Mouse (Mus musculus): ENCODE measurements around the gene Fbxw4. TPM values are rescaled to one million over a fixed set of nuclear protein-coding genes. Genes with fewer than 3 reads are reported as not detected.
A peak's percentile ranks its signal among the peaks of the same experiment; 100 is the strongest.
"Not testable (repeated sequence)": the region's sequence is repeated elsewhere in the genome, so short reads cannot be mapped to it uniquely, and the experiment has no call there.

The Fbxw4 gene
- polyA plus RNA-seq, 1 experiment from 2014 or later = 4.2 TPM

- no peaks in the 10 kb centered on the region for H3K36me3 ChIP-seq
- H3K4me1 ChIP-seq = peaks cover 44% of the 10 kb centered on the region
- H3K4me3 ChIP-seq = no peak overlapping the region
- no peaks in the 10 kb centered on the region for H3K27me3 ChIP-seq
- WGBS = 60% methylated on average over 6 of the region's 6 CpGs
- no peak for ATAC-seq (ENCODE audit: insufficient number of reproducible peaks, low FRiP score, low TSS enrichment, low read depth)
- H3K9me3 ChIP-seq = no peaks in the 10 kb centered on the region
- no peak overlapping the region for H3K4me2 ChIP-seq
- no peak overlapping the region for H3K27ac ChIP-seq
- H3K9ac ChIP-seq = no peak overlapping the region
Measured at GRCm38 (mm10) chr19:45653986-45654385, 6.1 kb downstream of the Fbxw4 start.

- Histone ChIP-seq H3K9me3 (no peaks in the 10 kb centered on the region), H3K4me1 (peaks cover 37% of the 10 kb centered on the region), H3K27ac (peak overlapping the region; percentile 58), H3K4me2 (peak overlapping the region; percentile 35), H3K9ac (no peak overlapping the region), H3K27me3 (no peaks in the 10 kb centered on the region), H3K4me3 (peak overlapping the region; percentile 7; the same call in 1 of the 2 replicates), H3K36me3 (no peaks in the 10 kb centered on the region)
- 26% methylated on average over 15 of the region's 15 CpGs for WGBS
- ATAC-seq (ENCODE audit: insufficient number of reproducible peaks, low FRiP score, low TSS enrichment, low read depth) = peak; percentile 64; the same call in 1 of the 2 replicates
Measured at GRCm38 (mm10) chr19:45652286-45652988, 7.7 kb downstream of the Fbxw4 start.

- Histone ChIP-seq H3K4me3 (no peak overlapping the region), H3K36me3 (no peaks in the 10 kb centered on the region), H3K4me2 (0 out of 2 replicates have a peak overlapping the region, but pooled peaks have one; percentile 17), H3K4me1 (peaks cover 33% of the 10 kb centered on the region), H3K9me3 (no peaks in the 10 kb centered on the region), H3K27me3 (no peaks in the 10 kb centered on the region), H3K9ac (no peak overlapping the region), H3K27ac (peak overlapping the region; percentile 70; the same call in 1 of the 2 replicates)
- WGBS = 46% methylated on average over 8 of the region's 8 CpGs
- ATAC-seq (ENCODE audit: insufficient number of reproducible peaks, low FRiP score, low TSS enrichment, low read depth) = no peak
Measured at GRCm38 (mm10) chr19:45651524-45651923, 8.6 kb downstream of the Fbxw4 start.

- Histone ChIP-seq H3K9ac (no peak overlapping the region), H3K4me2 (no peak overlapping the region), H3K27me3 (no peaks in the 10 kb centered on the region), H3K9me3 (no peaks in the 10 kb centered on the region), H3K4me3 (no peak overlapping the region), H3K4me1 (peaks cover 22% of the 10 kb centered on the region), H3K27ac (no peak overlapping the region), H3K36me3 (no peaks in the 10 kb centered on the region)
- 79% methylated on average over 4 of the region's 4 CpGs for whole genome bisulfite sequencing
- ATAC-seq (ENCODE audit: insufficient number of reproducible peaks, low FRiP score, low TSS enrichment, low read depth) = no peak
Measured at GRCm38 (mm10) chr19:45649776-45650175, 10.3 kb downstream of the Fbxw4 start.

GRCm38 (mm10) chr19:45648469-45648868 is 11.6 kb downstream of the Fbxw4 start:
- not testable (repeated sequence) for H3K9me3 ChIP-seq, H3K4me3 ChIP-seq, H3K36me3 ChIP-seq, H3K9ac ChIP-seq, H3K4me2 ChIP-seq, H3K27ac ChIP-seq, H3K27me3 ChIP-seq
- 0 out of 2 replicates have a peak, but pooled peaks have one; percentile 74 for ATAC-seq (ENCODE audit: insufficient number of reproducible peaks, low FRiP score, low TSS enrichment, low read depth)
- 89% methylated on average over 6 of the region's 6 CpGs for WGBS
- H3K4me1 ChIP-seq = peaks cover 20% of the 10 kb centered on the region

- no peak for ATAC-seq (ENCODE audit: insufficient number of reproducible peaks, low FRiP score, low TSS enrichment, low read depth)
- Histone ChIP-seq H3K4me3 (no peak overlapping the region), H3K27ac (no peak overlapping the region), H3K36me3 (no peaks in the 10 kb centered on the region), H3K4me2 (no peak overlapping the region), H3K9ac (no peak overlapping the region), H3K9me3 (no peaks in the 10 kb centered on the region), H3K27me3 (no peaks in the 10 kb centered on the region), H3K4me1 (peaks cover 5% of the 10 kb centered on the region)
- 22% methylated on average over 4 of the region's 4 CpGs for WGBS
Measured at GRCm38 (mm10) chr19:45646866-45647265, 13.2 kb downstream of the Fbxw4 start.

GRCm38 (mm10) chr19:45640691-45641090 is 19.4 kb downstream of the Fbxw4 start:
- Histone ChIP-seq H3K27ac (no peak overlapping the region), H3K9me3 (no peaks in the 10 kb centered on the region), H3K4me2 (no peak overlapping the region), H3K36me3 (peaks cover 14% of the 10 kb centered on the region; the same call in 1 of the 2 replicates), H3K9ac (no peak overlapping the region), H3K27me3 (no peaks in the 10 kb centered on the region), H3K4me1 (no peaks in the 10 kb centered on the region), H3K4me3 (no peak overlapping the region)
- WGBS = 82% methylated on average over 7 of the region's 7 CpGs
- ATAC-seq (ENCODE audit: insufficient number of reproducible peaks, low FRiP score, low TSS enrichment, low read depth) = no peak

- peaks cover 36% of the 10 kb centered on the region for H3K36me3 ChIP-seq
- ATAC-seq (ENCODE audit: insufficient number of reproducible peaks, low FRiP score, low TSS enrichment, low read depth) = no peak
Measured at GRCm38 (mm10) chr19:45635960-45636359, 24.2 kb downstream of the Fbxw4 start.

GRCm38 (mm10) chr19:45631584-45631983 is 28.5 kb downstream of the Fbxw4 start:
- Histone ChIP-seq H3K4me3 (no peak overlapping the region), H3K9ac (no peak overlapping the region), H3K36me3 (peaks cover 55% of the 10 kb centered on the region)

More at GRCm38 (mm10) chr19:45635960-45636359, 24.2 kb downstream of the Fbxw4 start:
- Histone ChIP-seq H3K27me3 (no peaks in the 10 kb centered on the region), H3K27ac (no peak overlapping the region), H3K4me3 (no peak overlapping the region), H3K9ac (no peak overlapping the region), H3K9me3 (no peaks in the 10 kb centered on the region), H3K4me2 (no peak overlapping the region), H3K4me1 (no peaks in the 10 kb centered on the region)
- 69% methylated on average over 5 of the region's 5 CpGs for WGBS

GRCm38 (mm10) chr19:45630953-45631352 is 29.2 kb downstream of the Fbxw4 start:
- H3K9me3 ChIP-seq = no peaks in the 10 kb centered on the region
- no peak overlapping the region for H3K4me3 ChIP-seq
- no peaks in the 10 kb centered on the region for H3K27me3 ChIP-seq
- H3K4me1 ChIP-seq = no peaks in the 10 kb centered on the region
- H3K36me3 ChIP-seq = peaks cover 55% of the 10 kb centered on the region
- H3K27ac ChIP-seq = no peak overlapping the region
- WGBS = 63% methylated on average over 5 of the region's 5 CpGs
- no peak for ATAC-seq (ENCODE audit: insufficient number of reproducible peaks, low FRiP score, low TSS enrichment, low read depth)
- H3K9ac ChIP-seq = no peak overlapping the region
- no peak overlapping the region for H3K4me2 ChIP-seq

More at GRCm38 (mm10) chr19:45631584-45631983, 28.5 kb downstream of the Fbxw4 start:
- no peak for ATAC-seq (ENCODE audit: insufficient number of reproducible peaks, low FRiP score, low TSS enrichment, low read depth)
- no peaks in the 10 kb centered on the region for H3K4me1 ChIP-seq
- H3K27ac ChIP-seq = no peak overlapping the region
- H3K9me3 ChIP-seq = no peaks in the 10 kb centered on the region
- H3K4me2 ChIP-seq = no peak overlapping the region
- no peaks in the 10 kb centered on the region for H3K27me3 ChIP-seq
- WGBS = 27% methylated on average over 3 of the region's 3 CpGs

GRCm38 (mm10) chr19:45629219-45629618 is 30.9 kb downstream of the Fbxw4 start:
- no peak overlapping the region for H3K9ac ChIP-seq
- no peak overlapping the region for H3K27ac ChIP-seq
- ATAC-seq (ENCODE audit: insufficient number of reproducible peaks, low FRiP score, low TSS enrichment, low read depth) = no peak
- H3K4me2 ChIP-seq = no peak overlapping the region
- 86% methylated on average over 3 of the region's 3 CpGs for WGBS
- H3K27me3 ChIP-seq = no peaks in the 10 kb centered on the region
- no peaks in the 10 kb centered on the region for H3K4me1 ChIP-seq
- no peaks in the 10 kb centered on the region for H3K9me3 ChIP-seq
- no peak overlapping the region for H3K4me3 ChIP-seq
- peaks cover 48% of the 10 kb centered on the region for H3K36me3 ChIP-seq

- no peaks in the 10 kb centered on the region for H3K4me1 ChIP-seq
- no peak overlapping the region for H3K27ac ChIP-seq
- H3K4me3 ChIP-seq = no peak overlapping the region
- no peak overlapping the region for H3K9ac ChIP-seq
- no peak overlapping the region for H3K4me2 ChIP-seq
- ATAC-seq (ENCODE audit: insufficient number of reproducible peaks, low FRiP score, low TSS enrichment, low read depth) = no peak
- WGBS = 17% methylated on average over 6 of the region's 6 CpGs
- H3K27me3 ChIP-seq = no peaks in the 10 kb centered on the region
- H3K36me3 ChIP-seq = peaks cover 45% of the 10 kb centered on the region
- H3K9me3 ChIP-seq = no peaks in the 10 kb centered on the region
Measured at GRCm38 (mm10) chr19:45628649-45629048, 31.5 kb downstream of the Fbxw4 start.

All from limb, embryonic 15.5 days (tissue).